Mouse (Mus musculus): Measurements from ENCODE around the gene Pkd1.

Pkd1 gene

DNA sequence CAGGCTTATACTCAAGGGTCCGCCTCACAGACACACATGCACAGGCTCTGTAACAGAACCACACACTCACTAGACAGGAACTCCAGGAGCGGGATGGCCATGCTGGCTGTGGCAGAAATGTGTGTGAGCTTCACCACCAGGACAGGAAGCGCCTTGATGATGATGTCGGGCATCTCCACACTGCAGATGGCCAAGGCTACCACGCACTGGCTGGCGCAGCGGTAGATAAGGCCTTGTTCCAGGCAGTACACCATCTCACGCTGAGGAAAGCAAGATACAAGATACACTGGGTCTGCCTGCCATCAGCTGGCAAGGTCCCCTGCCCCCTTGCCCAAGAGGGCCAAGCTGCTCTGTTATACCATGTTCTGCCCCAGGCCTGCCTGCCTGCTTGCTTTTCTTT lies 59.2 kb downstream of the Pkd1 start:
- no peak for DNase-seq

- no peak for DNase-seq
Measured at GRCm38 (mm10) chr17:24610711-24611110, 61.1 kb downstream of the Pkd1 start.

GRCm38 (mm10) chr17:24617561-24618194 lies 68.0 kb downstream of the Pkd1 start:
- DNase-seq, result no peak

DNA sequence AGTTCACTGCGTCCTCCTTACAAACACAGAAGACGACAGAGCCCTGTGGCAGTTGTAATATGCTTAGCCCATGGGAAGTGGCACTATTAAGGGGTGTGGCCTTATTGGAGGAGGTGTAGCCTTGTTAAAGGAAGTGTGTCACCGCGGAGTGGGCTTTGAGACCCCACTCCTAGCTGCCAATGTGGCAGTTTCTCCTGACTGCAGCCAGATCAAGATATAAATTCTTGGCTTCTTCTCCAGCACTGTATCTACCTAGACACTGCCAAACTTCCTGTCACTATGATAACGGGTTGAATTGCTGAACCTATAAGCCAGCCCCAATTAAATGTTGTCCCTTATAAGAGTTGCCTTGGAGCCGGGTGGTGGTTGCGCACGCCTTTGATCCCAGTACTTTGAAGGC lies 75.8 kb downstream of the Pkd1 start:
- no peak for DNase-seq

- peak; percentile 48 for DNase-seq
Measured at GRCm38 (mm10) chr17:24628646-24629045, 79.0 kb downstream of the Pkd1 start.

GRCm38 (mm10) chr17:24630072-24630471 lies 80.4 kb downstream of the Pkd1 start:
- peak; percentile 90 for DNase-seq

GRCm38 (mm10) chr17:24632167-24632812 lies 82.7 kb downstream of the Pkd1 start, which contains the start of the genes Tsc2 and Nthl1:
Tsc2 (minus strand) TSS chr17:24632630.
Nthl1 (plus strand) TSS chr17:24632680.
- DNase-seq, result peak; percentile 84

DNA sequence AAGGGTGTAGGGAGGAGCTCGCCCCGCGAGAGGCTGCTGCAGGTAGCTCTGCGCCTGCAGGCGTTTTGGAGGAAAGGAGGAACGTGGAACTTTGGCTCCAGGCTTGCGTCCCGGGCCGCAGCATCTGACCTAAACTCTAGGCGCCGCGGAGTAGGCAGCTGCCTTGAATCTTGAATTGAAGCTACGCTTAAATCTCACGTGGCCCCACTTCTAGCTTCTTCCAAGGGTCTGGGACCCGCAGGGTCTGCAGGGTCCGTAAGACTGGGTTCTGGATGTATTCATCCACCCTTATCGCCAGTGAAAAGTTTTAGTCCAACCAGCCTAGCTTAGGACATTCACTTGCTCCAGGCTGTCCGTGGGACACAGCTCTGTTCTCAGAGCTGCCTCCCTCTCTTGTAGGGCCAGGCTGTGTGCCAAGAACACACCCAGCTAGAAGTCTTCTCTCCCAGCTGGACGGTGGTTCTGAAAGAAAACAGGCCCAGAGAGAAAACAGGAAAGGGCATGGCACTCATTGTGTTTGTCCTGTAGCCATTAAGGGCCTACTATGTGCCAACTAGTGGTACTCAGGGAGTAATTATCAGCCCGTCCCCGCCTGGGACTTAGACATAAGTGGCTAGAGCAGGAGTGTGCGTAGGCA lies 83.3 kb downstream of the Pkd1 start:
- no peak for DNase-seq

DNA sequence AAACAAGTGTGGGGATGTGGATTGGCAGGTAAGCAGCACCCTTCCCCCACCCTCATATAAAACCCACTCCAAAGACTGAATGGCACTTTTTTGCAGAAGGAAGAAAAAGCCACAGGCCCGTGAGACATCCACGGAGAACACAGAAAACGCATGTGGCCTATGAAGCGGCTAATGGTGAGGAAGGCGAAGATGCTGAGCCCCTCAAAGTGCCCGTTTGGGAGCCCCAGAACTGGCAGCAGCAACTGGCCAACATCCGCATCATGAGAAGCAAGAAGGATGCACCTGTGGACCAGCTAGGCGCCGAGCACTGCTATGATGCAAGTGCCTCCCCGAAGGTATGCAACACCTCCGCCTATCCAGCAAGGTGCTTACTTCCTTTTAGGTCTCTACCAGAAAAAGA lies 84.2 kb downstream of the Pkd1 start:
- no peak for DNase-seq

GRCm38 (mm10) chr17:24635024-24635423 lies 85.4 kb downstream of the Pkd1 start:
- DNase-seq, result no peak

- no peak for DNase-seq
Measured at GRCm38 (mm10) chr17:24635694-24636093, 86.1 kb downstream of the Pkd1 start.

DNA sequence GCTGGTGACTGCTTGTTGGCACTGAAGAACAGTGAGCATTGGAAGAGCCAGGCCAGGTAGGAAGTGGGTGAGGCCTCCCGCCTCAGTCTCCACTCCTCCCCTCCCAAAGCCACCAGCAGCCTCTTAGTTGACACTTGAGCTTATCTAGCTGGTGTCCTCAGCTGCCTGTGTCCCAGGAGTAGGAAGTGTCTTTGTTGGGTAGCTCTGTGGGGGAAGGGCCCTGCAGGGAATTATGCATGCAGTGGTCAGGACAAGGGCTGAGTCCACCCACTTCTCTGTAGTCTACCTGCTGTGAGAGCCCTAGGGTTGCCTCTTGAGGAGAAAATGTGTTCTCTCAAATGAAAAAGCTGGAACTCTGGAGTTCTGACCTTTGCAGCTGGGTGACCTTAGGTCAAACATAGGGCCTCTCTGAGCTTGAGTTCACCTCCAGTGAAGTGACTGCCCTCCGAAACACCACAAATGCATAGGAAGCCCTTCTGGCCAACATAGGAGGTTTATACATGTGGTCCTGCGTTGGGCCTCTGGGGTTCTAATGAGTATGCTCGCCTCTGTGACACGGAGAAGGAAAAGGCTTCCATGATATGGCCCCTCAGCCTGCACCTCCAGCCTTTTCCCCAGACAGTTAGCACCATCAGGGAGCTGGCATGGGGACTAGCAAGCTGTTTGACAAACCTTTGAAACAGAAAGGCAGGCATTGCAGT lies 87.3 kb downstream of the Pkd1 start:
- DNase-seq, result no peak

DNA sequence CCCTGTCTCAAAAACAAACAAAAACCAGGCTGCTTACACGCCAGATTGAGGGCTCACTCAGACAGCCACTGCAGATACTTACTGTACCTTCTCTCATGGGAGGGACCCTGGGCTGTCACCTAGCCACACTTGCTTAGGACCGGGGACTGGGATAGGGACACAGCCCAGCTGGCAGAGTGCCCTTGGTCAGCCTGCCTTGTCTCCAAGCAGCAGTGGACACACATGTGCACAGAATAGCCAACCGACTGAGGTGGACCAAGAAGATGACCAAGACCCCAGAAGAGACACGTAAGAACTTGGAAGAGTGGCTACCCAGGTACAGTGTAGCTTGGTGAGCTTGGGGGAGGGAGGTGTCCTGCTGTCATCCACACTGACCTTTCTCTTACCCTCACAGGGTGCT lies 88.6 kb downstream of the Pkd1 start:
- no peak for DNase-seq

- no peak for DNase-seq
Measured at GRCm38 (mm10) chr17:24638840-24639239, 89.2 kb downstream of the Pkd1 start.

GRCm38 (mm10) chr17:24639571-24639988 lies 89.9 kb downstream of the Pkd1 start:
- no peak for DNase-seq

DNA sequence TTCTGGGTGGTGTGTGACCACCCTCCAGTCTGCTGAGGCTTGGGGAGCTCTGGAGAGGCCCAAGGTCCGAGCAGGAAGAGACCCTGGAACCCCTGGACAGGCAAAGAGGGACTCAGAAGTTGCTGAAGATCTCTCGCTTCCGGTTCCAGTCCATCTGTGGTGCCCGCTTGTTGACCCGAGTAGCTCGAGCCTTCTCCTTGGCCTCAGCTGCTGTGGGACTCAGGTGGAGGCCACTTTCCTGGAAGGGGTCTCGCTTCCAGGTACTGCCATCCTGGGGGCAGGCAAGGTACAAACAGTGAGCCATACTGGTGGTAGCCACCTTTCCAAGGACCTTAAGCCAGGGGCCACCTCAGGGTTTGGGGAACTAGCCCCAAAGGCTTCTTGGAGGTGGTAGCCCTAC lies 90.5 kb downstream of the Pkd1 start:
- DNase-seq, result no peak

GRCm38 (mm10) chr17:24640581-24640980 lies 90.9 kb downstream of the Pkd1 start:
- no peak for DNase-seq

DNA sequence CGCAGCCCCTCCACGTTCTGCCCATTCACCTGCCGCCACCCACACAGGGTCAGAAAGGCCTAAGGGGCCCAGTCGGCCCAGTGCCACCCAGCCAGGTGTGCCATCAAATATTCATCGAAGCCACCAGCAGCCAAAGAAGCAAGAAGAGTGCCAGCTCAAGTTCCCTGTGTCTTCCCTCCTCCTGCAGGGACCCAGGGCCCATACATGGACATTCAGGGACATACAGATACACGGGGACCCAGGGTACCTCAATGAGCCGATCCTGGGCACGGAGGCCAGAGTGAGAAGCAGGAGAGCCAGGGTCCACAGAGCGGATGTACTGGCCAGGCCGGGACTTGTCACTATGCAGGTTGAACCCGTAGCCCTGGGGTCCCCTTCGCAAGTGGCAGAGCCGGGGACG lies 92.3 kb downstream of the Pkd1 start:
- DNase-seq, result no peak

DNA sequence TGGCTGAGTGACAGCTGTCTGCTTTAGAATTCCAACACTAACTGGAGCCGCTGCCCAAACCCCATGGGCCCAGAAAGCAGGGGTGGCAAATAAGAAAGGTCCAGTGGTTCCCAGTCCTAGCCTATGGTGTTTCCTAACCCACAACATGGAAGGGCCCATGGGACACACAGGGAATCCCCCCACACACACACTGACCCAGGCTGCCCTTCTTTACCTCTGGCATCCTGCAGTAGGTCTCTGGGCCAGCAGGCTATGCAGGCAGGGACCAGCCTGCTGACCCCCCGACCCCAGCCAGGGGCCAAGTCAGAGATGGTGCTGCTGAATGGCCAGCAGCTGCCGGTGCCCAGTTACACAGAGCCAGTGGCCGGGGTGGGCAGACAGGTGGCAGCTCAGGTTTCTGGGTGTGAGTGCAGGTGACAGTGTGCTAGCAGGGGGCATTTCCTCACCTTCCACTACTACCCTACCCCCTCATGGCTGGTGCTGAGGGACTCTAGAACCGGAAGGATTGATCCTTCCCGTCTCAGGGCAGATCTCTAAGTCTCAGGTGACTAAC lies 93.2 kb downstream of the Pkd1 start:
- no peak for DNase-seq

DNA sequence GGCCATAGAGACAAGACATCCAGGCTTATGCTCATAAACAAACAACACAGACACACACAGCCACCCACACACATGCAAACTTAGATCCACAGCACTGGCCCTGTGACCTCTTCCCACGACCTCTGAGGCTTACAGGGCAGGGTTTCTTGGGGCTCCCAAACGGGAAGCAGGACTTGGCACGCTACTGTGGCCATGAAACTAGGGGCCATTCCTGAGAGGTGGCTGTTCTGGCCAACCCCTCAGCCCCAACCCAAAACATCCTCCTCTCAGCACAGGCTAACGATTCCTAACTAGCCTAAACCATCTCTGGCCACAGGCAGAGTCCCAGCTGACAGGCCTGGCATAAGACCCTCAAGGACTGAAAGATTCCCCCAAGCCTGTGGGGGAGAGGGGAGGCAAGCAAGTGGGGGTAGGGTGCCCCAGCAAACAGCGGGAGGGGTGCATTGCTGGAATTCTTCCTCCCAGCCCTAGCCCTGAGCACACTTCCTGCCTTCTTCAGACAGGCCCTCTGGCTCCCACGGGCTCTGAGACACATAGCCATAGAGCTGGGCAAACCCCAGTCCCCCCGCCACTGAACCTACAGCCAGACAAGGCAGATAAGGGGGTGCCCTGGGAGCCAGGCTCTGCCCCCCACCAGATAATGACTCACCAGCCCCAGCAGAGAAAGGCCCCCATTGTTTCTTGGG lies 94.5 kb downstream of the Pkd1 start:
- no peak for DNase-seq

DNA sequence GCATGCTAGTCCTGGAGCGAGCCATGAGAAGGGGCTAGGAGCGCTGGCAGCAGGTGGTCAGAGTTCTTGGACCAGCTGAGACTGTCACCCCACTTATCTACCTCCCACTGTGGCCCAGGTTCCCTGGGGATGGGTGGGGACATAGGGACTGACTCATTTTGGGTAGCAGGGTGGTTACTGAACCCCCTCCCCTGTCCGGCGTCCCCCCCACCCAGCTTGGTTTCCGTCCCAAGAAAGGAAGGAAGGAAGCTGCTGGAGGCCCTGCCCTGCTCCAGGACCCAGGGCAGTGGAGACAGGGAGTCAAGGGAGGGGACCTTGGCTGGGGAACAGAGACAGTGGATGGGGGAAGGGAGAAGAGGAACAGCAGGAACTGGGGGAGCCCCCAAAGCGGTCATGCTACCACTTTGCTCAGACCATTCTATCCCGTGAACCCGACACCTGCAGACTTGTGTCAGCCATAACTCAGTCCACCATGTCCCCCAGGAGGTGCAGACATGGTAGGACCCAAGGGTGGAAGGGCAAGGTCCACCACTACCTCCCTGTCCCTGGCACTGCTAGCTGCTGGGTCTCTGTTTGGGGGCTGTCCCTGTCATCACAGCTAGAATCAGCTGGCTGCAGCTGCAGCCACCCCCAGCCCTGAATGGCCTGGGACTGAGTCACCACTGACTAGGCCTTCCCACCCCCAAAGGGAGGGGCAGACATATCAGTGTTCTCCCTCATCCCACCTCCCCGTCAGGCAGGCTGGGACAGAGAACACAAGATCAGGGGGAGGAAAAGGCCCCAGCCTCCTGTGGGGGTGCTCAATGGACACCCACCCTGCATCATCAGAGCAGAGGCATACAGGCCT lies 95.5 kb downstream of the Pkd1 start:
- DNase-seq, result peak; percentile 54

DNA sequence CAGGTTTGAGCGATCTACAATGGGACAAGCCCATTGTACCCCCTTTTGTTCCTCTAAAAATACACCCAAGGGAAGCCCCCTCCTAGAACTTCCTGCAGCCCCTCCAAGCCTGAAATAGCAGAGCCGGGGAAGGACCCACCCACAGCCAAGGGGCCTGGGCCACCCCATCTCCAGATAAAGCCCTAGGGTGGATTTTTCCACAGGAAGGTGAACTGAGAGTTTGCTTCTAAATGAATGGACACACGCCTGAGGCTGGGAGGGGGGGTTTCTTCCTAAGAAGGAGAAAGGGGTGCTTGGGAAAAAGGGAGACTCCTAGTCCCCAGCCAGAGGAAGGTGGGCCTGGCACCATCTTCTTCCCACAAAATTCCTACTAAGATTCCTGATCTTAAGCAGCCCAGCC lies 96.3 kb downstream of the Pkd1 start:
- no peak for DNase-seq
